Mouse (Mus musculus) C2C12 (cell line): ENCODE data around the gene Serhl. TPM values are rescaled to one million over a fixed set of nuclear protein-coding genes. Genes with fewer than 3 reads are reported as not detected.

Experiments used
- H3K27me3 ChIP-seq: one replicate; pipeline ENCODE4 v1.6.1; 2011; ENCODE audit not compliant: control insufficient read depth, insufficient read depth, insufficient read length
- H3K36me3 ChIP-seq: one replicate; pipeline ENCODE4 v1.6.1; 2011; ENCODE audit not compliant: control insufficient read depth, insufficient read depth
- H3K4me3 ChIP-seq: one replicate; pipeline ENCODE4 v1.5.1; 2011; ENCODE audit warnings: mild to moderate bottlenecking, control low read depth; ENCODE audit not compliant: poor library complexity, insufficient read depth, severe bottlenecking
- H3K79me2 ChIP-seq: one replicate; pipeline ENCODE4 v1.6.1; 2011; ENCODE audit not compliant: control insufficient read depth, insufficient read depth
- H3K79me3 ChIP-seq: one replicate; pipeline ENCODE4 v1.6.1; 2011; ENCODE audit warnings: low read depth, control low read depth
- H3ac ChIP-seq: one replicate; pipeline ENCODE3; 2011; ENCODE audit warnings: low read depth; ENCODE audit not compliant: control insufficient read depth, insufficient read length
- CEBPB ChIP-seq: IDR thresholded peaks from one replicate; pipeline ENCODE4 v1.6.1; 2011; ENCODE audit warnings: low read depth, mild to moderate bottlenecking, control low read depth, moderate library complexity
- CTCF ChIP-seq: IDR thresholded peaks from one replicate; pipeline ENCODE4 v1.5.1; 2011; ENCODE audit not compliant: control insufficient read depth, insufficient read depth, insufficient read length
- FOSL1 ChIP-seq: IDR thresholded peaks from one replicate; pipeline ENCODE4 v1.8.0; 2011; ENCODE audit warnings: mild to moderate bottlenecking, low read length; ENCODE audit not compliant: poor library complexity, insufficient read depth, severe bottlenecking
- MAX ChIP-seq: IDR thresholded peaks from one replicate; pipeline ENCODE4 v1.6.1; 2011; ENCODE audit warnings: mild to moderate bottlenecking, control low read depth
- MYOD1 ChIP-seq: IDR thresholded peaks from one replicate; pipeline ENCODE4 v1.6.1; 2011; ENCODE audit warnings: low read depth; ENCODE audit not compliant: control insufficient read depth, insufficient read length
- MYOG ChIP-seq: IDR thresholded peaks from one replicate; pipeline ENCODE4 v1.6.1; 2011; ENCODE audit not compliant: control insufficient read depth, insufficient read length; ENCODE audit errors: extremely low read depth
- USF1 ChIP-seq: IDR thresholded peaks from one replicate; pipeline ENCODE4 v1.6.1; 2011; ENCODE audit warnings: low read depth, mild to moderate bottlenecking, control low read depth, moderate library complexity
- polyA plus RNA-seq: library from polyadenylated mRNA; unstranded; fragments of >200 nt; fragmentation: generic; extraction: Trizol; gene quantifications from one replicate; pipeline ENCODE4 v1.2.1, GENCODE M21; 2012; ENCODE audit warnings: missing spikeins

The Serhl gene
- polyA plus RNA-seq, 1 experiment = 17.8 TPM

GRCm38 (mm10) chr15:83074179-83074578 is 15.1 kb upstream of the Serhl start:
- Histone ChIP-seq H3ac (no peak overlapping the region), H3K79me3 (no peaks in the 10 kb centered on the region), H3K79me2 (no peaks in the 10 kb centered on the region), H3K4me3 (no peak overlapping the region), H3K27me3 (peaks cover 36% of the 10 kb centered on the region), H3K36me3 (no peaks in the 10 kb centered on the region)
- no peak for TF ChIP-seq FOSL1
- no peak for TF ChIP-seq MAX
- TF ChIP-seq USF1 = no peak
- TF ChIP-seq MYOD1 = no peak
- no peak for TF ChIP-seq MYOG
- no peak for TF ChIP-seq CTCF
- no peak for TF ChIP-seq CEBPB

GRCm38 (mm10) chr15:83075607-83076525 is 13.4 kb upstream of the Serhl start:
- Histone ChIP-seq H3K79me2 (no peaks in the 10 kb centered on the region), H3K79me3 (no peaks in the 10 kb centered on the region), H3K27me3 (peaks cover 44% of the 10 kb centered on the region), H3K36me3 (no peaks in the 10 kb centered on the region), H3ac (no peak overlapping the region), H3K4me3 (no peak overlapping the region)
- peak; percentile 77 for TF ChIP-seq CEBPB
- TF ChIP-seq MYOG = no peak
- no peak for TF ChIP-seq USF1
- no peak for TF ChIP-seq FOSL1

- Histone ChIP-seq H3K79me3 (no peaks in the 10 kb centered on the region), H3K4me3 (no peak overlapping the region), H3K36me3 (no peaks in the 10 kb centered on the region), H3K27me3 (peaks cover 34% of the 10 kb centered on the region), H3ac (no peak overlapping the region), H3K79me2 (no peaks in the 10 kb centered on the region)
- TF ChIP-seq CEBPB (no peak), USF1 (no peak), MAX (no peak), MYOG (no peak), MYOD1 (no peak), CTCF (no peak), FOSL1 (no peak)
Measured at GRCm38 (mm10) chr15:83083530-83083929, 5.8 kb upstream of the Serhl start.

- no peaks in the 10 kb centered on the region for H3K36me3 ChIP-seq
- TF ChIP-seq USF1 (no peak), MYOG (no peak), FOSL1 (no peak), CEBPB (no peak), MYOD1 (no peak), CTCF (no peak), MAX (no peak)
- H3K79me2 ChIP-seq = no peaks in the 10 kb centered on the region
- no peaks in the 10 kb centered on the region for H3K79me3 ChIP-seq
- H3K27me3 ChIP-seq = peaks cover 30% of the 10 kb centered on the region
- no peak overlapping the region for H3K4me3 ChIP-seq
- no peak overlapping the region for H3ac ChIP-seq
Measured at GRCm38 (mm10) chr15:83084022-83084640, 5.2 kb upstream of the Serhl start.

- TF ChIP-seq CTCF (peak; percentile 96), MYOD1 (no peak), MAX (no peak), MYOG (no peak)
- no peak overlapping the region for H3ac ChIP-seq
- no peak overlapping the region for H3K4me3 ChIP-seq
- H3K36me3 ChIP-seq = no peaks in the 10 kb centered on the region
- H3K79me2 ChIP-seq = no peaks in the 10 kb centered on the region
- H3K27me3 ChIP-seq = peaks cover 33% of the 10 kb centered on the region
- no peaks in the 10 kb centered on the region for H3K79me3 ChIP-seq
Measured at GRCm38 (mm10) chr15:83085901-83086300, 3.4 kb upstream of the Serhl start.
